Mouse (Mus musculus) testis, adult 2 months (tissue): Measurements from ENCODE around the gene Fntb. TPM values are rescaled to one million over a fixed set of nuclear protein-coding genes. Genes with fewer than 3 reads are reported as not detected.

ENCODE experiments used
- H3K27ac ChIP-seq: fragments of 200-500 bp; 2 replicates; pipeline ENCODE4 v1.5.1; 2012; ENCODE audit warnings: low read depth, low read length; ENCODE audit not compliant: control insufficient read depth, insufficient read depth
- H3K27me3 ChIP-seq: fragments of 200-500 bp; 2 replicates; pipeline ENCODE4 v1.6.1; 2012; ENCODE audit warnings: mild to moderate bottlenecking, low read length, moderate library complexity; ENCODE audit not compliant: control insufficient read depth, insufficient read depth
- H3K36me3 ChIP-seq: fragments of 200-500 bp; 2 replicates; pipeline ENCODE4 v1.6.1; 2012; ENCODE audit warnings: mild to moderate bottlenecking, low read length; ENCODE audit not compliant: control insufficient read depth, insufficient read depth
- H3K4me1 ChIP-seq: fragments of 200-500 bp; 2 replicates; pipeline ENCODE4 v1.6.1; 2012; ENCODE audit warnings: low read length; ENCODE audit not compliant: control insufficient read depth, insufficient read depth
- H3K4me3 ChIP-seq: fragments of 200-500 bp; 2 replicates; pipeline ENCODE4 v1.5.1; 2012; ENCODE audit warnings: low read depth, mild to moderate bottlenecking, low read length, moderate library complexity, mixed read lengths; ENCODE audit not compliant: control insufficient read depth
- CTCF ChIP-seq: fragments of 200-500 bp; IDR thresholded peaks from 2 replicates; pipeline ENCODE4 v1.5.1; 2012; ENCODE audit warnings: low read depth, mild to moderate bottlenecking, inconsistent platforms, low read length, moderate library complexity; ENCODE audit not compliant: control insufficient read depth, insufficient read depth, insufficient replicate concordance
- POLR2A ChIP-seq: fragments of 200-500 bp; IDR thresholded peaks from 2 replicates; pipeline ENCODE4 v1.6.1; 2012; ENCODE audit warnings: low read depth, mild to moderate bottlenecking, inconsistent platforms, low read length, moderate library complexity; ENCODE audit not compliant: control insufficient read depth
- polyA plus RNA-seq: library from polyadenylated mRNA; depleted of rRNA; stranded (reverse); fragments of >200 nt; gene quantifications from 2 replicates; pipeline ENCODE4 v1.2.3, GENCODE M21; 2012

The Fntb gene
- polyA plus RNA-seq, 1 experiment, result 9.9 TPM

- TF ChIP-seq POLR2A, result no peak
- H3K36me3 ChIP-seq, result no peaks in the 10 kb centered on the region
- H3K4me3 ChIP-seq, result no peak overlapping the region
- no peak overlapping the region for H3K27ac ChIP-seq
- no peaks in the 10 kb centered on the region for H3K27me3 ChIP-seq
- H3K4me1 ChIP-seq, result peaks cover 12% of the 10 kb centered on the region
Measured at GRCm38 (mm10) chr12:76820615-76821014, 55.2 kb downstream of the Fntb start.

DNA sequence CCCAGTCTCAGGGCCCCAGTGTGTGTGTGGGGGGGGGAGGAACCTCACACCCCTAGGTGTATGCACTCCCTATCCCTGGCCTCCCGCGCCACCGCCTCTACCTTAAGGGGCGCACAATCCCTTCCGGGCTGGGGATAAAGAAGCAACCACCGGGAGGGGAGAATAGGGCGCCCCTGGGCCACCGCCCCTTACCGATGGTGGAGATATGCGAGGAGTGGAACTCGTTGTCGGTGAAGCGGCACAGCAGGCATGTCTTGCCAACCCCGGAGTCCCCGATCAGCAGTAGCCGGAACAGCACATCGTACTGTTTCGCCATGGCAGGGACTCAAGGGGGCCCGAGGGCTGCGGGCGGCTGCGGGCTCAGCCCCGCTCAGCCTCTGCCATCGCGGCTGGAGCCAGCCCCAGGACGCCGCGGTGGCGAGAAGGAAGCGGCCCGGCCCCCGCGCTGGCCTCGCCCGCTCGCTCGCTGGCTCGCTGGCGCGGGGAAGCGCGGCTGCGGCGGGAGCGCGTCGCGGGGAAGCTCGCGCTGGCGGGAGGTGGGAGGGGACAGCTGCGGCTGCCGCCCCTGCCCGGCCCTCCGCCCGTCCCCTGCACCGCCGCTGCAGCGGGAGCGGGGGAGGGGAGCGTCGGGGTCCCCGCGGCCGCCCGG lies 56.7 kb downstream of the Fntb start:
- H3K36me3 ChIP-seq, result no peaks in the 10 kb centered on the region
- TF ChIP-seq POLR2A, result no peak
- TF ChIP-seq CTCF, result no peak
- H3K27ac ChIP-seq, result no peak overlapping the region
- H3K27me3 ChIP-seq, result no peaks in the 10 kb centered on the region
- H3K4me3 ChIP-seq, result peak overlapping the region; percentile 70
- H3K4me1 ChIP-seq, result peaks cover 12% of the 10 kb centered on the region

DNA sequence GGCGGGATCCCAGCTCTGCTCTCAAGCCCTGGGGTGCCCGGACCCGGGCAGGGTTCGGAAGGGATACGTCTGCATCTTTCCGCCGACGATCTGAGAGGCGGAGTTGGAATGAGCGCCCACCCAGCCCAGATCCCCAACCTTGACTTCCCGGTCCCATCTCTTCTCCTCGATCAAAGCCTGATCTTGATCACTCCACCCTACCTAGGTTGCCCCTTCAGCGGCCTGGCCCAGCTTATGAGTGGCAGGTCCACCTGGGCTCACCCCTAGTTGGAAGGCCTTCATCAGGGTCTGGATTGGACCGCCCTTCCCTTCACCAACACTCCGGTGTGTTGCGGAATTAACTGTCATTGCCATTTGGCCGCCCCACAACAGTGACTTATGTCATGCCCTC lies 57.3 kb downstream of the Fntb start, which contains the start of gene Rab15:
Rab15 (minus strand) TSS at position 258 of the 391 bp plus-strand sequence.
- Histone ChIP-seq H3K4me1 (peaks cover 12% of the 10 kb centered on the region), H3K27me3 (no peaks in the 10 kb centered on the region), H3K4me3 (peak within 1 kb of the TSS; percentile 70), H3K27ac (no peak within 1 kb of the TSS), H3K36me3 (no peaks in the 10 kb centered on the region)
- no peak for TF ChIP-seq POLR2A
- TF ChIP-seq CTCF, result no peak

GRCm38 (mm10) chr12:76825283-76825682 lies 59.9 kb downstream of the Fntb start:
- Histone ChIP-seq H3K4me1 (peaks cover 12% of the 10 kb centered on the region), H3K27me3 (no peaks in the 10 kb centered on the region), H3K4me3 (no peak overlapping the region), H3K27ac (no peak overlapping the region), H3K36me3 (no peaks in the 10 kb centered on the region)
- TF ChIP-seq CTCF (no peak), POLR2A (no peak)

DNA sequence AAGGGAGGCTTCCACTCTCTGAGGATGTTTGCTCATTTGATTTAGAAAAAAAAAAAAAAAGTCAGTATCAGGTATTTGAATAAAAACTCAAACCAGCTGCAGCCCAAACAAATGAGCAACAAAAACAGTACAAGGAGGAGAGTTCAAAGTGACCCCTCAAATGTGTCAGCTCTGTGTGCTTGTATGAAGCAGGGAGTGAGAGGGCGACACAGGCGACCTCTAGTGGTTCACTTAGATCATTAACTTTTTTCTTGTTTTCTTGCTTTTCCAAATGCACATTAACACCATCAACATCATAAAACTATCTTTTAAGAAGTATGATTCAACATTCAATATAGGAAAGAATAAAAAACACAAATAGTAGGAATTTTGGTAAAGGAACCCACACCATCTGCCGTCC lies 67.3 kb downstream of the Fntb start:
- no peak overlapping the region for H3K4me3 ChIP-seq
- TF ChIP-seq POLR2A (no peak), CTCF (peak; percentile 16; the same call in 1 of the 2 replicates)
- H3K36me3 ChIP-seq, result no peaks in the 10 kb centered on the region
- no peaks in the 10 kb centered on the region for H3K27me3 ChIP-seq
- H3K4me1 ChIP-seq, result no peaks in the 10 kb centered on the region; the same call in 1 of the 2 replicates
- no peak overlapping the region for H3K27ac ChIP-seq

DNA sequence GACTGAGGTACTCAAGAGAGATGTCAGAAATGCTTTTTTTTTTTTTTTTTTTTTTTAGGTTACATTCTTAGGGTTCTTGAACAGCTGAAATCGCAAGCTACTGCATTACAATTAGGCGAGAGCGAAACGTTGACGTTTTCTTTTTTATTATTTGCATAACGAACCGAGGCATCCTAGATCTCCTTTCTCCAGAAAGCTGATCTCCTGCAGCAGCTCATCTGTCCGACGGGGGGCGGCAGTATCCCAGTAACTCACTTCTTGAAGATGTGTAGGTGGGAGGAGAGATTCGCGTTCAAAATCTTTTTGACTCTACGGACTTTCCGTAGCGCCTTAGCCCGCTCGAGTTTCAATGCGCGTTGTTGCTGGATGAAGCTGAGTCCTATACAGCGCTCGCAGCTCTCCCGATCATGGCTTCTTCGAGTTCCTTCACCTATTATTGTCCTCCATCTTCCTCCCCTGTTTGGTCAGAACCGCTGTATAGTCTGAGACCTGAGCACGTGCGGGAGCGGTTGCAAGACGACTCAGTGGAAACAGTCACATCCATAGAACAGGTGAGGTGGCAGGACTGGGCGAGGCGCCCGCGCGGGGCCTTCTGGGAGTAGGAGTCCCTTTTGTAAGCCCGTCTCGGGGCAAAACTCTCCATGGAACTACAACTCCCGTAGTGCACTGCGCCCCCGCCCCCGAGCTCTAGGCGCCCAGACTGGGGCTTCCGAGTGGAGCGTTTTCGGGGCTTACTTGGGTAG lies 71.9 kb downstream of the Fntb start:
- Histone ChIP-seq H3K27ac (peak overlapping the region; percentile 87), H3K4me3 (peak overlapping the region; percentile 99), H3K36me3 (no peaks in the 10 kb centered on the region), H3K4me1 (peaks cover 2% of the 10 kb centered on the region), H3K27me3 (no peaks in the 10 kb centered on the region)
- TF ChIP-seq POLR2A (0 out of 2 replicates have a peak, but pooled peaks have one; percentile 42), CTCF (peak; percentile 62; the same call in 1 of the 2 replicates)

- H3K4me1 ChIP-seq, result peaks cover 2% of the 10 kb centered on the region
- peak overlapping the region; percentile 87 for H3K27ac ChIP-seq
- TF ChIP-seq CTCF (no peak), POLR2A (no peak)
- no peaks in the 10 kb centered on the region for H3K36me3 ChIP-seq
- no peaks in the 10 kb centered on the region for H3K27me3 ChIP-seq
- H3K4me3 ChIP-seq, result peak overlapping the region; percentile 99
Measured at GRCm38 (mm10) chr12:76837844-76838650, 72.7 kb downstream of the Fntb start.
